Mouse (Mus musculus): Measurements from ENCODE around the gene Pdzk1ip1. TPM values are rescaled to one million over a fixed set of nuclear protein-coding genes. Genes with fewer than 3 reads are reported as not detected.

Gene Pdzk1ip1
- total and polyA plus RNA-seq, 3 experiments = 0.55 TPM; not detected in 2

- no peak overlapping the region for H3K4me2 ChIP-seq (ENCODE audit: insufficient read depth, low read depth, poor library complexity, severe bottlenecking)
- no peak for DNase-seq (ENCODE audit: extremely low read depth)
- TF ChIP-seq EP300 (IDR thresholded peaks at IDR 0.05; ENCODE audit: low read length) (no peak), MAX (IDR thresholded peaks at IDR 0.05; ENCODE audit: low read length) (no peak), ETS1 (conservative IDR thresholded peaks at IDR 0.05; ENCODE audit: low read depth, low read length) (no peak), USF2 (conservative IDR thresholded peaks at IDR 0.05; ENCODE audit: low read depth, low read length) (no peak), USF1 (IDR thresholded peaks at IDR 0.05; ENCODE audit: low read depth, low read length) (no peak)
- no peaks in the 10 kb centered on the region for H3K79me2 ChIP-seq (replicated peaks; ENCODE audit: control insufficient read depth, extremely low read depth, insufficient read depth, poor library complexity, severe bottlenecking)
- H3K27me3 ChIP-seq (replicated peaks) = peaks cover 91% of the 10 kb centered on the region
- no peak overlapping the region for H3K9ac ChIP-seq (ENCODE audit: insufficient read depth, low read depth)
- in situ Hi-C loops (cut with MboI; ENCODE audit: low pct_ligation_motif_present, low pct_unique_long_range_greater_than_20kb, low sequenced_read_pairs) = loop anchor here (25.0 kb wide), 1 partner anchor 432 kb away; no protein-coding TSS in a partner anchor
- H3K4me3 ChIP-seq (replicated peaks in 1 of 3; ENCODE audit: low read depth in 2 of 3, low read length in 2 of 3, poor library complexity in 1 of 3) = no peak overlapping the region
- no peak overlapping the region for H3K27ac ChIP-seq (ENCODE audit: insufficient read depth, low read depth)
- no peaks in the 10 kb centered on the region for H3K36me3 ChIP-seq (replicated peaks in 1 of 2; ENCODE audit: control insufficient read depth in 1 of 2, insufficient read depth in 1 of 2, low read length in 1 of 2)
- peaks cover 4 to 6% of the 10 kb centered on the region in 2 experiments; a peak in 3 of 4 replicates for H3K4me1 ChIP-seq (ENCODE audit: control insufficient read depth in 1 of 2, insufficient read depth in 2 of 2)
- dilution Hi-C loops (cut with MboI; ENCODE audit: extremely low pct_ligation_motif_present, extremely low pct_unique_long_range_greater_than_20kb, low sequenced_read_pairs) = no loop called here
- H3K9me3 ChIP-seq (replicated peaks; ENCODE audit: low read length) = no peaks in the 10 kb centered on the region
These were observed 5.5 kb downstream of the Pdzk1ip1 start for GRCm38 (mm10) chr4:115094056-115094455.

- dilution Hi-C loops (cut with MboI; ENCODE audit: extremely low pct_ligation_motif_present, extremely low pct_unique_long_range_greater_than_20kb, low sequenced_read_pairs) = no loop called here
- no peak for DNase-seq (ENCODE audit: extremely low read depth)
- H3K4me3 ChIP-seq (replicated peaks in 1 of 3; ENCODE audit: low read depth in 2 of 3, low read length in 2 of 3, poor library complexity in 1 of 3) = peak overlapping the region in 2 of 3 experiments; percentile 13 to 26
- no peak overlapping the region for H3K9ac ChIP-seq (ENCODE audit: insufficient read depth, low read depth)
- H3K4me2 ChIP-seq (ENCODE audit: insufficient read depth, low read depth, poor library complexity, severe bottlenecking) = peak overlapping the region; percentile 97
- peaks cover 86% of the 10 kb centered on the region for H3K27me3 ChIP-seq (replicated peaks)
- no peaks in the 10 kb centered on the region for H3K36me3 ChIP-seq (replicated peaks in 1 of 2; ENCODE audit: control insufficient read depth in 1 of 2, insufficient read depth in 1 of 2, low read length in 1 of 2)
- in situ Hi-C loops (cut with MboI; ENCODE audit: low pct_ligation_motif_present, low pct_unique_long_range_greater_than_20kb, low sequenced_read_pairs) = loop anchor here (25.0 kb wide), 1 partner anchor 434 kb away; no protein-coding TSS in a partner anchor
- no peak overlapping the region for H3K27ac ChIP-seq (ENCODE audit: insufficient read depth, low read depth)
- H3K4me1 ChIP-seq (ENCODE audit: control insufficient read depth in 1 of 2, insufficient read depth in 2 of 2) = peaks cover 4 to 6% of the 10 kb centered on the region in 2 experiments; a peak in 3 of 4 replicates
- H3K9me3 ChIP-seq (replicated peaks; ENCODE audit: low read length) = no peaks in the 10 kb centered on the region
- TF ChIP-seq POLR2AphosphoS2 (IDR thresholded peaks at IDR 0.05; ENCODE audit: low read depth, low read length) = no peak
- TF ChIP-seq ZC3H11A (IDR thresholded peaks at IDR 0.05; ENCODE audit: low read depth, low read length) = no peak
- no peak for TF ChIP-seq MAZ (IDR thresholded peaks at IDR 0.05; ENCODE audit: low read depth, low read length)
- TF ChIP-seq JUN (IDR thresholded peaks at IDR 0.05; ENCODE audit: insufficient read depth, low read depth, low read length) = no peak
- TF ChIP-seq USF2 (conservative IDR thresholded peaks at IDR 0.05; ENCODE audit: low read depth, low read length) = no peak
- TF ChIP-seq ETS1 (conservative IDR thresholded peaks at IDR 0.05; ENCODE audit: low read depth, low read length) = no peak
- TF ChIP-seq JUND (conservative IDR thresholded peaks at IDR 0.05; ENCODE audit: low read depth, low read length) = no peak
- TF ChIP-seq CHD1 (IDR thresholded peaks at IDR 0.05; ENCODE audit: low read depth, low read length) = no peak
- TF ChIP-seq MXI1 (IDR thresholded peaks at IDR 0.05; ENCODE audit: low read depth, low read length) = no peak
- H3K79me2 ChIP-seq (replicated peaks; ENCODE audit: control insufficient read depth, extremely low read depth, insufficient read depth, poor library complexity, severe bottlenecking) = no peaks in the 10 kb centered on the region
These were observed 7.3 kb downstream of the Pdzk1ip1 start for GRCm38 (mm10) chr4:115095671-115096434.
